Mouse (Mus musculus): ENCODE results near the gene Onecut3.

Onecut3 gene

DNA sequence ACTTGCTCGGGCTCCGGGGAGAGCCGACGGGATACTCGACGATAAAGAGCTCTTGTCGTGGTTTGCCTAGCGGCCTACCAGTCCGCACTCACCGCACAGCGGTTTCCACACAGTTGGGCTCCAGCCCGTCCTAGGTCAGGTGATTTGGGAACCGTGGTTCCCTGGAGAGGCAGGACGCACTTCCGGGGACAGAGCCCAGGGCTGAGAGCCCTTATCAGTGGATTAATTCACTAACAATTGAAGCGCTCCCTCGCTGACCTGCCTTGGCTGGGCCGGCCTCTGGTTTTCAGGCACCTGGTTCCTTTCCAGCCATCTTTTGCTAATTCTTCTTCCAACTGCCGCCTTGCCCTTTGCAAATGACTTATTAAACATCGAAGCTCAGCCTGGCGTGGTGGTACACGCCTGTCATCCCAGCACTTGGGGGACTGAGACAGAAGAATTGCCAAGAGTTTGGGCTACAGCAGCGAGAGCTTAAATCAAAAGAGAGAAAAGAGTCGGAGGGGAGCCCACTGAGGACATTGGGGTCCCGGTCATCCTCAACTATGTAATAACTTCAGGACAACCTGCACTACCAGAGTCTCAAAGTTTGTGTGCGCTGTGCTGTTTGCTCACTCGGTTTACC is 9.1 kb downstream of the Onecut3 start:
- no peak for DNase-seq (ENCODE audit: low read depth, low spot score)

DNA sequence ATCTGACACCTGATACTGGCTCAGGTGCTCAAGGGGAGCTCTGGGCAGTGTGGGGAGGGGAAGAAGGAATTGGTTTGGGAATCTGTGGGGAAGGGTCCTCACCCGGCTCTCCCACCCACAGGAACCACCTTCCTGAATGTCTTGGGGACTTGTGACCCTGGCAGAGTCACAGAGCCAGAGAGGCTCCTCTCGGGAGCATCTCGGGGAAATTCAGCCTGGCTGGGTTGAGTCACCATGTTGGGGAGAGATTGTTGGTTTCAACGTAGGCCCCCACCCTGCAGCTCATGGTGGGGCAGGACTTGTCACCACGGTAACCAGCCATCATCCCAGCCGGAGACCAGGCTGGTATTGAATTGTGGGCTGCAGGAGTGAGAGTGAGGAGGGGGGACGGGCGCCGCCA is 10.1 kb downstream of the Onecut3 start:
- DNase-seq (ENCODE audit: low read depth, low spot score), result no peak

DNA sequence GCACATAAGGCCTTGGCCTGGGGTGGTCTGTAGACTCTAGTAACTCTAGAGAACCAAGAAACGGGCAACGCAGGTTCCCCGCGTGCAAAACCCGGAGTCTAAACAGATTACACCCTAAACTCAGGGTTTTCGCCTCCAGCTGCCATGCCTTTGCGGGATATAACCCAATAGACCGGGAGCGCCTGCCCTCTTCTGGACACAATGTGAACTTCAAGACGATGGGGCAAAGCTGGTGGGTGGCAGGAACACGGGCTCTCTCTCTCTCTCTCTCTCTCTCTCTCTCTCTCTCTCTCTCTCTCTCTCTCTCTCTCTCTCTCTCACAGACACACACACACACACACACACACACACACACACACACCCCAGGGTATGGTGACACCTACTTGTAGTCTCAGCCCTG is 11.6 kb downstream of the Onecut3 start:
- DNase-seq (ENCODE audit: low read depth, low spot score), result peak; percentile 68

DNA sequence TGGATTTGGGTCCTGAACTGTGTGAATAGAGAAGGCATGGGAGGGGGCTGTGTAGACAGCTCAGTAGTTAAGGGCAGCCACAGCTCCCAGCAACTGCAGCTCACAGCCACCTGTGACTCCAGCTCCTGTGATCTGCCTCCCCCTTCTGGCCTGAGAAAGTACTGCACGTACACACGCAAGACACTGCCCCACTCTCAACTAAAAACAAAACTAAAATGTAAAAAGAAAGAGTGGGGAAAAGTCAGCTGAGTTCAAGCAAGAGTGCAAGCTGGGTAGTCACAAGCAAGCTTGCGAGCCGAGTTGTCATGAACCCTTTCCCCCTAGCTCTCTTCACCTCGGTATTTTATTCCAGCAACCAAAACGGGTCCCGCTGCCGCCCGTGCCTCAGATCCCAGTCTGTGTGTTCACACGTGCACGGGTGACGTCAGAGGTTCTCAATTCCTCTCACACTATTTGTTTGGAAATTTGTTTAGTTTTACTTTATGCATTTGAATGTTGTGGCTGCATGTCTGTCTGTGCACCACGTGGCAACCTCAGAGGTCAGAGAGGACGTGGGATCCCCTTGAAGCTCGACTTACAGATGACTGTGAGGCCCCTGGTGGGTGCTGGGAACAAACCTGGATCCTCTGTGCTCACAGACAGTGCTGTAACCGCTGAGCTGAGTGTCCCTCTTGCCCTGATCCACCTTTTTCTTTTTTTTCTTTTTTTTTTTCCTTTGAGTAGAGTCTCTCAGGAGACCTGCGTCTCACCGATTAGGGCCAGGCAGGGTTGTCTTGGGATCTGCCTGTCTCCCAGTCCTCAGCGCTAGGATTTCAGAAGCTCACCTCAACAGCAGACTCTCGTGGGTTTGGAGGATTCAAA is 15.0 kb downstream of the Onecut3 start:
- peak; percentile 82 for DNase-seq (ENCODE audit: low read depth, low spot score)

DNA sequence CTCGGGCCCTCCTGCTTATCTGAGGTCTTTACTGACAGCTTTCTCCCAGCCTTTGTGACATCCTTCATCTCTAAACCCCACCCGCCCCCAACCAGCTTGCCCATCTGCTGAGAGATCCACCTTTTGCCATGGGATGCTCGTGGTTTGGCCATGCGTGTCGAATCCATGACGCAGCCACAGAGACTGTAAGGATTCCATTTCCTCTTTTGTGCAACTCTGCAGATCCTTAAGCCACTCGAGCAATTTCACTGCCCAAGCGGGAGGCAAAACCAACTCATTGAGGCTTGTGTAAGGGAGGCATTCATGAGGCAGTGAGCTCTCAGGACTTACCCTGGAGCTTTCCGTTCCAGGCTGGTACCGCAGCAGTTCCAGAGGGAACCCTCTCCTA is 15.6 kb downstream of the Onecut3 start:
- no peak for DNase-seq (ENCODE audit: low read depth, low spot score)

DNA sequence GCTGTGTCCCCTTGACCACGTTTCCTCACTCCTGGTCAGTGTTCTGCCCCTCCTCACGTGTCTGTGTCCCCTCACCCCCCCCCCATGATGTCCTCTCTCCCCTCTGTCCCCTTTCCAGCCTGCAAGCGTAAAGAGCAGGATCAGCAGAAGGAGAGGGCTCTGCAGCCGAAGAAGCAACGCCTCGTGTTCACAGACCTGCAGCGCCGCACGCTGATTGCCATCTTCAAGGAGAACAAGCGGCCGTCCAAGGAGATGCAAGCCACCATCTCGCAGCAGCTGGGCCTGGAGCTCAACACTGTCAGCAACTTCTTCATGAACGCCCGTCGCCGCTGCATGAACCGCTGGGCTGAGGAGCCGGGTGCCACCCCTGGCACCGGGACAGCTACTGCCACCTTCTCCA is 19.1 kb downstream of the Onecut3 start:
- DNase-seq (ENCODE audit: low read depth, low spot score), result no peak

DNA sequence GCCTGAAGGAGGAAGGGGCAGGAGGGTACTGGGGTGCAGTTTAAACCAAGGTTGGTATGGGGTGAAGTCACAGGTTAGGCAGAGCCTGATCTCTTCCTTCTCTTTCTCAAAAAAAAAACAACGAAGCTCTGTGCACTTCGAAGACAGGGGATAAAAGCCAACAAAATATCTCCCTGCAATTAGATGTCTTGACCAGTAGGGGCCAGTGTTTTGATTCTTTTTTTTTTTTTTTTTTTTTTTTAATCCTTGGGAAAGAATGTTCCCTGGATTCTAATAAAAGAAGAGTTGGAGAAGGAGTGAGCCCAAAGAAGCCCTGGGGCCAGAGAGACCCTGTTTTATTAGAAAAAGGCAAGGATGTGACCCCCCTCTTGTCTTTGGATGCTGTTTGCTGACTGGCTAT is 24.7 kb downstream of the Onecut3 start:
- no peak for DNase-seq (ENCODE audit: low read depth, low spot score)

DNA sequence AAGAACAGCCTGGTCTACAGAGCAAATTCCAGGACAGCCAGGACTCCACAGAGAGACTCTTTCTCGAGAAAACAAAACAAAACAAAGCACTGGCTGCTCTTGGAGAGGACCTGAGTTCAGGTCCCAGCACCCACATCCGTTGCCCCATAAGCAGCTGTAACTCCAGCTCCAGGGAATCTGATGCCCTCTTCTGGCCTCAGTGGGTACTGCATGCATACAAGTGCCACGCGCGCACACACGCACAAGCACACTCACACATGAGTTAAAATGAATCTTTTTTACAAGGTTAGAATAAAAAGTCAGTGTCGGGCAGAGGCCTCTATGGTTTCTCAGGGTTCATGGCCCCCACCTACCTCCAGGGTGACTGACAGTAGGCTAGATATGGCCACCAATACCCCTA is 28.7 kb downstream of the Onecut3 start:
- DNase-seq (ENCODE audit: low read depth, low spot score), result no peak

DNA sequence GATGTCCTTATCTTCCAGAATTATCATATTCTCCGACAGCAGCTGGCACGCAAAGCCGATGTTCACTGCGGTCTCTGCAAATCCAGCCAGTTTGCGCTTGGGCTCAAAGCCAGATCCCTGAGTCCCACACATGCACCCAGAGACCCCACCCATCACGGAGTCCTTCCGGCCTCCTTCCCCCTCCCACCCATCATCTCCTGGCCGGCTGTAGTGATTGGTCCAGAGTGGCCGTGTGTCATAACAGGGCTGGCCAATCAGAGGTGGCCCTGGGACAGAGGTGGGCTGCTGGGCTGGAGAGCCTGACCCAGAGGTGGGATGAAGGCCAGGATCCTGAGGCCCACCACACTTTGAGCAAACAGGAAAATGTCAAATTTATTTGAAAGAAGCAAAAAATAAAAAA is 31.5 kb downstream of the Onecut3 start:
- DNase-seq (ENCODE audit: low read depth, low spot score), result peak; percentile 39

DNA sequence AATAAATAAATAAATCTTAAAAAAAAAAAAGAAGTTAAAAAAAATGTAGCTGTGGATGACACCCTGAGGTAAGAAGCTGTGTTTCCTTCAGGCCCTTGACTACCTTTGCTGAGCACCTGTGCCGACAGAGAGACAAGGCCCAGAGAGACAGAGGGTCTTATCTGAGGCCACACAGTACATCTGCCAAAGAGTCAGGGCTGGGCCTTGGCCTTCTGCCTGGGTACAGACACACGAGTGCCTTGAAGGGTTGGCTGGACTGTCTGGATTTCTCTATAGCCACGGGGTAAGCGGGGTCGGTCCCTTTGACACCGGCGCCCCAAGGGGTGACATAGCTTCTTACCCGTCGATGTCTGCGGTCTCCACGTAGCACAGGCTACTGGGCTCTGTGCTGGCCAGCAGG is 38.1 kb downstream of the Onecut3 start:
- no peak for DNase-seq (ENCODE audit: low read depth, low spot score)

DNA sequence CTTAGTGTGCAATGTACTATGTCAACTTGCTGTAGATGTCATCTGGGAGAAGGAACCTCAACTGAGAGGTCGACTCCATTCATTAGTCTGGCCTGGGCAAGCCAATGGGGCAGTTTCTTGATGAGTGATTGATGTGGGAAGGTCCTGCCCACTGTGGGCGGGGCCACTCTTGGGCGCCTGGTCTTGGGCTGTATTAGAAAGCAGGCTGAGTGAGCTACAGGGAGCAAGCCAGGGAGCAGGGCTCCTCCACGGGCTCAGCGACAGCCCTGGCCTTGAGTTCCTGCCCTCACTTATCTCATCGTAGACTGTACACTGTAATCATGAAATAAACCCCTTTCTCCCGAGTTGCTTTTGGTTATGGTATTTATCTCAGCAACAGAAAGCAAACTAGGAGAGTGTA is 39.1 kb downstream of the Onecut3 start:
- no peak for DNase-seq (ENCODE audit: low read depth, low spot score)

DNA sequence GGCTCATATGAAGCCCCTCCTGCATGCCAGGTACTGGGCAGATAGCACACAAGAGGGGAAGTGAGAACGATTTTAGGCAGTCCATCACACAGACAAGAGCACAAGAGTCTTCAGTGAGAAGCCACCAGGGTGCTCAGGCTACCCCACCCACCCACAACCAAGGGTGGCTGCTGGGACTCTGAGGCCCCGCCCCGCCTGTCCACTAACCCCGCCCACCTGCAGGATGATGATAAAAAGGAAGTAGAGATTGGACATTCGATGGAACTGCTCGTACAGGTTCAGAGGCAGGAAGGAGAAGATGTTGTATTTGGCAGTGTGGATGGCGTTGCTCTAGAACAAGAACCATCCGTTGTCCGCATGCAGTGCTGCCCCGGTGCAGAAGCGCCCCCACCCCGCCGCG is 40.4 kb downstream of the Onecut3 start:
- no peak for DNase-seq (ENCODE audit: low read depth, low spot score)

DNA sequence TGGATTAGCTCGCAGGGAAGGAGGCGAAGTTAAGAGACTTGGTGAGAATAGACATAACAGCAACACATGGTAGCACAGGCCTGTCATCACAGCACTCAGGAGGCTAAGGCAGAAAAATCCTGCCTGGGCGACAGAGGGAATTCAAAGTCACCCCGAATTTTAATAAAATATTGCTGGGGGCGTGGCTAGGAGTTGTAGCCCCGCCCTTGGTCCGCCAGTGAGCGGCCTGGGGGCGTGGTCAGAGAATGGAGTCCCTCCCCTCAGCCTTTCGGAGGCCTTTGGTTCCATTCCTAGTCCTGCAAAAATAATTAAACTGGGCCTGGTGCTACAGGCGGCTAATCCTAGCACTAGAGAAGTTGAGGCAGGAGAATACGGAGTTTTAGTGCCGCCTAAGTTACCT is 41.1 kb downstream of the Onecut3 start:
- DNase-seq (ENCODE audit: low read depth, low spot score), result no peak

DNA sequence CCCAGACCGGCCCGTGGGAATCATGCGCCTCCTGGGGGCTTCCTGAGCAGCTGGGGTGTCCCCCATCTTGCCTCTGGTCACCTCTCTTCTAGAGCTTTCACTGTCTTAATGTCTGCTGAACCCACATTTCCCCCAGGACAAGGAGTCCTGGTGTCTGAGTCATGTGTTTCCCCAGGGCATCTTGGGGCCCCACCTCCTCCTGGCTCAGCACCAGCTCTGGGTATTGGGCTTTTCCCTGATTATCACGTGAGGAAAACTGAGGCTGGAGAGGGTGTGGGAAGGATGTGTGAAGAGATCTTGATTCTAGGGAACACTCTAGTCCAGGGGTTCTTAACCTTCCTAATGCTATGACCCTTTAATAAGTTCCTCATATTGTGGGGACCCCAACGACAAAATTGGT is 43.5 kb downstream of the Onecut3 start:
- DNase-seq (ENCODE audit: low read depth, low spot score), result no peak

DNA sequence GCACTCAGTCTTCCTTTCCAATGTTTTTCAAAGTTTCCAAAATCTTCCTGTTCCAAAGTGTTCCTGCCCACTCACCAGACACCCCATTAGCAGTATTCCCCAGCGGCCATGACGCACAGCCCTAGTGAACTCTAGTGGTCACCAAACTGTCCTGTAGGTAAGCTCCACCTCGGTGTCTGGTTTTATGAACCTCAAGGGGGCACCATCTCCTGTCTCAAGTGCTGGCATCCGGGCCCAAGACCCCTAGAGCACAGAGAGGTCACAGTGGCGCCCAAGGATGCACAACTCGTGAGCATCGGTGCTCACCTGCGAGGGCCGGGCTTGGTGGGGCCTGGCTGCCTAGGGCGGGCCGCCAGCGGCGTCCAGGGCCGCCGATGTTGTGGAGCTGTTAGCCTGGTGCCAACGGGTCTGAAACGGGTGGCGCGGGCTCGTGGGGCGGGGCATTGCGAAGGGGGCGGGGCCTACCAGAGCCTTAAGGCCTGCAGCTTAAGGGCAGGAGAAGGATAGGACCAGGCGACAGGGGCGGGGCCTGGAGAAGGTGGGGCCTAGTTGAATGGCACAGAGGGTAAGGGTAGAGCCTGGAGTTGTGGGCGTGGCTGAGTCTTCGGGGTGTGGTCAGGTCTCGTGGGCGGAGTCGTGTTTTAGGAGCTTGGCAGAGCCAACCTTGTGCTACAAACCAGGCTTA is 44.2 kb downstream of the Onecut3 start, which contains the start of gene Atp8b3:
TSS of gene Atp8b3 (minus strand) at position 415 of the 685 bp plus-strand sequence.
- DNase-seq (ENCODE audit: low read depth, low spot score), result peak; percentile 64

DNA sequence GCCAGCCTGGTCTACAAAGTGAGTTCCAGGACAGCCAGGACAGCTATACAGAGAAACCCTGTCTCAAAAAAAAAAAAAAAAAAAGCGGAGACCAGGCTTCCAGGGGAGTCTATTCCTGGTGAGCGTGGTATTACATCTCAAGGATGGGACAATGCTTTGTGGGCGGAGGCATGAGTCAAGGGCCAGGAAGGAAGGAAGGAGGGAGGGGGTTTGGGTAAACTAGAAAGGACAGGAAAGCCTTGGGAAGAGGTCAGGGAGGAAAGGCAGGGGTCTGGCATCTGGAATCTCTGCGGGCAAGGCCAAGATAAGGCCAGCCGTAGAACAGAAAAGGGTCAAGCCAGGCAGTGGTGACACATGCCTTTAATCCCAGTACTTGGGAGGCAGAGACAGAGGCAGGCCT is 44.9 kb downstream of the Onecut3 start:
- no peak for DNase-seq (ENCODE audit: low read depth, low spot score)

DNA sequence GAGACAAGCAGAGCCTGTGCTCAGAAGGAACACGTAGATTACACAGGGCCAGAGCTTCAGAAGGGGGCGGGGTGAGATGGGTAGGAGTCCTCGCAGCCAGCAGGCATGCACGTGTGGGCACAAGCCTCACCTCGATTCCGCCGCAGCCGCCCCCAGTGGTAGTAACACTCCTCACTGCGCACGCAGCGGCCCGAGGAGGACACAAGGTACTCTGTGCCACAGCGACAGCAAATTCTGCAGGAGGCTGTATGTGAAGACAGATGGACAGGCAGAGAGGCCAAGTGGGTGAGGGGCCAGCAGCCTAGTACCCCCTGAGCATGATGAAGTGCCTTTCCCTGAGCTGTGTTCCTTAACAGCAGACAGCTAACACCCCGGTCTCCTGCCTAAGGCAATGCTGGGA is 49.2 kb downstream of the Onecut3 start:
- DNase-seq (ENCODE audit: low read depth, low spot score), result no peak

DNA sequence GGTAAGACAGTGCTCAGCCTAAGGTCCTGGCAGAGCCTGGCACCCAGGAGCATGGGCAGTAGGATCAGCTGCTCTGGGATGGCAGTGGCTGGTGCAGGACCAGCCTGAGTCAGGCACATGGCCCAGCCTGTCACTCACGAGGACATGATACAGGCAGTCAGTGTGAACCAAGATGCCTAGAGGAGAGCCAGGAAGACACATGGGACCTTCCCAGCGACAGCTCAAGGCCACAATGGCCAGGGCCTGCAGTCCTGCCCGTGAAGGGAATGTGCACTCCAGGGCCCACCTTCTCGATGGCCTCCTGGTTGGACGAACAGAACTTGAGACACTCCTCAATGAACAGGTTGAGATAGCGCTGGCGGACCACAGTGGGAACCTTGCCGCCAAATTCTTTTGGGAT is 51.0 kb downstream of the Onecut3 start:
- no peak for DNase-seq (ENCODE audit: low read depth, low spot score)

DNA sequence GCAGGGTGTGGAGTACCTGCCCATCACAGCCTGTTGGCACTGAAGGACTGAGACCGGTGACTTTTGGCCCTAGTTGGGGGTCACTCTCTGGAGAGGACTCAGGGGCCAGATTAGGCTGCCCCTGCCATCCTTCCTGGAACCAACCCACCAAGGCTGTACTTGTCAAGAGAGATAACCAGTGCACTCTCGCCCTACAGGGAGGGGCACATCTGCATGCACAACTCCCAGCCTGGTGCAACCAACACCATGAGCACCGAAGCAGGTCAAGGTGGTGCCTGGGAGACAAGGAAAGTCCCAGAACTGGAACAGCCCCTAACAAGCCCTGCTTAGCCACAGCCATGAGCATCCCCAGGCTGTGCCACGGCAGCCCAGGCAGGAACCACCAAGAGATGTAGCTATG is 52.3 kb downstream of the Onecut3 start:
- DNase-seq (ENCODE audit: low read depth, low spot score), result no peak

DNA sequence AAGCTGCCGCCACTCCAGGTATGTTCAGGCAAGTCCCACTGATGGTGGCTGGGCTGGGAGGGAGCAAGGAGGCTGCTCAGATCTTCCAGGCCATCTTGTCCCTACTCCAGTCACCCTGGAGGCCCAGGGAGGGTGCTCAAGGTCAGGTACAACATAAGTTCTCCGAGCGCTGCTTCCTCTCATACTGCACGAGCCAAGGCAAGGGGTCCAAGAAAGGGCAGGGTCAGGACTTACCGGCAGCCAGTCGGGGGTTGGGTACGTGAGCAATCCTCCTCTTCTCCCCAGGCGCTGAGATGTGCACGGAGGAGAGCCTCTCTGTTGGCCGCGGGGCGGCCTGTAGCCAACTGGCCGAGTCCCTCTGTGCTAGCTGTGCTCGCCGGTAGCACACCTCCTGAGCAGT is 52.9 kb downstream of the Onecut3 start:
- DNase-seq (ENCODE audit: low read depth, low spot score), result no peak

DNA sequence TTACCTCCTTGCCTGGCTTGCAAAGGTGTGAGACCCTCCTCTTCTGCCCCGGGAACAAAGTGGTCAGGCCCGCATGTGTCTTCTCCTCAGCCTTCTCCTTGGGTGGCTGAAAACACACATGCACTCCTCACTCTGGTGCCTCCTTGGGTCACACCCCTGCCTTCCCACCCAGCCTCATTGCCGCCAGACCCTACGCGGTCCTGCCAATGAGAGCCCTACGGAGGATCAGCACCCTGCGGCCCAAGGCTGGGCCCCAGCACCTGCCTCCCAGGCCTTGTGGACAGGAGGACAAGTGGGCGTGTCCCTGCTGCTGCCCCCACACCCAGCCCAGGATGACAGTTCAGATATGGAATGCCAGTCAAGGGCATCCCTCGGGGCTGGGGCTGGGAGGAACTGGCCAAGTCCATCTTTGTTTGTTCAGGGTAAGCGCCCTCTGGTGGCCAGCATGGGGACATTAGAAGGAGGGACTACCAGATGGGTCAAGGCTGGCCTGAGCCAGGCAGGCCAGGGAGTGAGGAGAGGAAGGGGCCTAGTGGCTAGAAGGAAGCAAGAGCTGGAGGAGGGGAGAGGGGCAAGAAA is 53.9 kb downstream of the Onecut3 start:
- peak; percentile 53 for DNase-seq (ENCODE audit: low read depth, low spot score)

DNA sequence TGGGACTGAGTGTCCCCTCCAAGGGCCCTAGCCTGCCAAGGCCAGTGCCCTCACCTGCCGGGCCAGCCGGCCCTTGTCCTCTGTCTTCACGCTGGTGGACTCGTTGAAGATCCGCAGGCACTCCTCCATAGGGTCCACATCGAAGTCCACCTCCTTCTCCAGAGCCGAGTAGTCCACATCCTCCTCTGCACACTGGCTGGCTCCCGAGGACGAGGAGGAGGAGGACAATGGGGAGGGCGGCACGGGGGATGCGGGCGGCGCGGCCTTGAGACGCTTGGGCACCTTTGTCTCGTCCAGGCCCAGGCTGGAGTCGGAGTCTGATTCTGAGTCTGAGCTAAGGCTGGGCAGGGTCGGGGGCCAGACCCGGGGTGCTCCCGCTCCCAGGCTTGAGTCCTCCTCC is 54.6 kb downstream of the Onecut3 start:
- no peak for DNase-seq (ENCODE audit: low read depth, low spot score)
